Mouse (Mus musculus): ENCODE results near the gene Scarb2.
"Not testable (repeated sequence)": the region's sequence is repeated elsewhere in the genome, so short reads cannot be mapped to it uniquely, and the experiment has no call there.

Scarb2 gene

GRCm38 (mm10) chr5:92506733-92507132 lies at the start of gene Scarb2:
Gene Scarb2 (minus strand): TSS chr5:92506833.
- DNase-seq (ENCODE audit: low spot score in 2 of 2), result no peak

GRCm38 (mm10) chr5:92555905-92556304 lies 49.3 kb upstream of the Scarb2 start:
- DNase-seq (ENCODE audit: low spot score in 2 of 2), result no peak

GRCm38 (mm10) chr5:92554891-92555511 lies 48.4 kb upstream of the Scarb2 start, which contains the start of gene Fam47e:
Gene Fam47e (plus strand): TSS chr5:92555069.
- no peak for DNase-seq (ENCODE audit: low spot score in 2 of 2)

- DNase-seq (ENCODE audit: low spot score in 2 of 2), result no peak
These were observed 47.8 kb upstream of the Scarb2 start for GRCm38 (mm10) chr5:92554443-92554842.

- no peak for DNase-seq (ENCODE audit: low spot score in 2 of 2)
These were observed 47.3 kb upstream of the Scarb2 start for GRCm38 (mm10) chr5:92553939-92554338.

GRCm38 (mm10) chr5:92552611-92553010 lies 46.0 kb upstream of the Scarb2 start:
- no peak for DNase-seq (ENCODE audit: low spot score in 2 of 2)

- no peak for DNase-seq (ENCODE audit: low spot score in 2 of 2)
These were observed 33.1 kb upstream of the Scarb2 start for GRCm38 (mm10) chr5:92539698-92540097.

GRCm38 (mm10) chr5:92524821-92525258 lies 18.2 kb upstream of the Scarb2 start:
- DNase-seq (ENCODE audit: low spot score in 2 of 2), result no peak

GRCm38 (mm10) chr5:92521131-92521530 lies 14.5 kb upstream of the Scarb2 start:
- DNase-seq (ENCODE audit: low spot score in 2 of 2), result not testable (repeated sequence)

GRCm38 (mm10) chr5:92512066-92512465 lies 5.4 kb upstream of the Scarb2 start:
- DNase-seq (ENCODE audit: low spot score in 2 of 2), result no peak

- peak in 1 of 2 experiments; percentile 1 for DNase-seq (ENCODE audit: low spot score in 2 of 2)
These were observed 4.6 kb upstream of the Scarb2 start for GRCm38 (mm10) chr5:92511256-92511655.

- DNase-seq (ENCODE audit: low spot score in 2 of 2), result peak in 1 of 2 experiments; percentile 8
These were observed 2.2 kb upstream of the Scarb2 start for GRCm38 (mm10) chr5:92508853-92509252.

- no peak for DNase-seq (ENCODE audit: low spot score in 2 of 2)
These were observed 318 bp downstream of the Scarb2 start for GRCm38 (mm10) chr5:92506301-92506729.

GRCm38 (mm10) chr5:92505402-92505865 lies 1.2 kb downstream of the Scarb2 start:
- peak; percentile 98 for DNase-seq (ENCODE audit: low spot score in 2 of 2)

- peak; percentile 53 to 63 for DNase-seq (ENCODE audit: low spot score in 2 of 2)
These were observed 1.8 kb downstream of the Scarb2 start for GRCm38 (mm10) chr5:92504676-92505400.

GRCm38 (mm10) chr5:92503856-92504618 lies 2.6 kb downstream of the Scarb2 start:
- no peak for DNase-seq (ENCODE audit: low spot score in 2 of 2)

GRCm38 (mm10) chr5:92503356-92503847 lies 3.2 kb downstream of the Scarb2 start:
- DNase-seq (ENCODE audit: low spot score in 2 of 2), result peak in 1 of 2 experiments; percentile 3

- peak in 1 of 2 experiments; percentile 22 for DNase-seq (ENCODE audit: low spot score in 2 of 2)
These were observed 7.3 kb downstream of the Scarb2 start for GRCm38 (mm10) chr5:92499378-92499777.

GRCm38 (mm10) chr5:92498661-92499060 lies 8.0 kb downstream of the Scarb2 start:
- peak; percentile 68 to 77 for DNase-seq (ENCODE audit: low spot score in 2 of 2)

GRCm38 (mm10) chr5:92498225-92498624 lies 8.4 kb downstream of the Scarb2 start:
- DNase-seq (ENCODE audit: low spot score in 2 of 2), result peak in 1 of 2 experiments; percentile 3

- peak in 1 of 2 experiments; percentile 0 for DNase-seq (ENCODE audit: low spot score in 2 of 2)
These were observed 10.7 kb downstream of the Scarb2 start for GRCm38 (mm10) chr5:92495771-92496409.
